Mouse (Mus musculus) stomach, postnatal 0 days (tissue): Measurements from ENCODE around the gene Krtap1-4.

Experiments used
- CTCF ChIP-seq: IDR thresholded peaks from 2 replicates; pipeline ENCODE4 v1.5.1; 2016; ENCODE audit warnings: antibody characterized with exemption, low read depth, mild to moderate bottlenecking, moderate library complexity
- EP300 ChIP-seq: optimal IDR thresholded peaks from 2 replicates; pipeline ENCODE3; 2016; ENCODE audit warnings: antibody characterized with exemption

DNA sequence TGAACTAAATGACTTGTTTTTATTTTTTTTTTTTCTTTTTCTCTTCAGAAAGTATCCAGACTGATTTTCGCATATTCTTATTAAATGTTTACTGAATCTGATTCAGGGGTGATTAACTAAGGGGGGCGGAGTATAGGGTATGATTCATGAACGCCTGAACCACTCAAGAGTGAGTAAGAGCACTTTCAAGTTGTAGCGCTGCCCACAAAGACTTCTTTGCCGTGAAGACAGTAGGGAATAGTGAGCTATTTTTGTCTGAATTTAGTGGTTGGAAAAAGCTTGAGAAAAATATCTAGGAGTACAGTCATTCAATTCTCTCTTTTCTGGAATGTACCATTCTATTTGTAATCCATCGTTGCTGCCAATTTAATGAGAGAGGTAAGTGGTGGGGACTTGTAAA is 1.9 kb downstream of the Krtap1-4 start:
- TF ChIP-seq CTCF, result no peak
- no peak for TF ChIP-seq EP300
